Mouse (Mus musculus) stomach, embryonic 15.5 days (tissue): Measurements from ENCODE around the gene Col12a1. TPM values are rescaled to one million over a fixed set of nuclear protein-coding genes. Genes with fewer than 3 reads are reported as not detected.

Source experiments
- ATAC-seq: fragments of 200-750 bp; cut with Nextera tagmentation; 2 replicates; pipeline ENCODE4 v1.8.0; 2017; ENCODE audit warnings: low read depth, moderate number of reproducible peaks, moderate TSS enrichment; ENCODE audit not compliant: insufficient read depth, low FRiP score
- H3K27ac ChIP-seq: fragments of 300-500 bp; sonication (generic); 2 replicates; pipeline ENCODE4 v1.5.1; 2015; ENCODE audit warnings: mild to moderate bottlenecking, inconsistent platforms
- H3K27me3 ChIP-seq: fragments of 300-500 bp; sonication (generic); replicated peaks from 2 replicates; pipeline ENCODE4 v1.6.1; 2015; ENCODE audit warnings: inconsistent platforms
- H3K36me3 ChIP-seq: fragments of 300-500 bp; sonication (generic); 2 replicates; pipeline ENCODE4 v1.6.1; 2015; ENCODE audit warnings: inconsistent platforms
- H3K4me1 ChIP-seq: fragments of 300-500 bp; sonication (generic); 2 replicates; pipeline ENCODE4 v1.6.1; 2015; ENCODE audit warnings: inconsistent platforms
- H3K4me2 ChIP-seq: fragments of 300-500 bp; sonication (generic); 2 replicates; pipeline ENCODE4 v1.6.1; 2015; ENCODE audit warnings: mild to moderate bottlenecking, inconsistent platforms
- H3K4me3 ChIP-seq: fragments of 300-500 bp; sonication (generic); replicated peaks from 2 replicates; pipeline ENCODE4 v1.5.1; 2015; ENCODE audit warnings: inconsistent platforms
- H3K9ac ChIP-seq: fragments of 300-500 bp; sonication (generic); 2 replicates; pipeline ENCODE4 v1.6.1; 2015; ENCODE audit warnings: inconsistent platforms
- H3K9me3 ChIP-seq: fragments of 300-500 bp; sonication (generic); 2 replicates; pipeline ENCODE4 v1.6.1; 2016; ENCODE audit warnings: inconsistent platforms
- WGBS: fragments of 180-500 bp; shearing (Covaris S2); methylation state at CpG from one replicate; pipeline ENCODE4 v1.1.7; 2015; 5-methylcytosine and 5-hydroxymethylcytosine counted together
- polyA plus RNA-seq: library from polyadenylated mRNA; unstranded; fragments of >200 nt; fragmentation: Nextera tagmentation; extraction: Ambion mirVana; gene quantifications from 2 replicates; pipeline ENCODE4 v1.2.1, GENCODE M21; 2015

Col12a1 gene
- polyA plus RNA-seq, 1 experiment from 2014 or later: 39.8 TPM

- H3K4me3 ChIP-seq: no peak overlapping the region
- H3K27ac ChIP-seq: no peak overlapping the region
- no peaks in the 10 kb centered on the region for H3K27me3 ChIP-seq
- 60% methylated on average over 6 of the region's 6 CpGs for WGBS
- ATAC-seq: no peak
- no peaks in the 10 kb centered on the region for H3K9me3 ChIP-seq
- H3K36me3 ChIP-seq: no peaks in the 10 kb centered on the region
- no peak overlapping the region for H3K9ac ChIP-seq
- H3K4me2 ChIP-seq: no peak overlapping the region
- 0 out of 2 replicates have a peak, but pooled peaks cover 6% of the 10 kb centered on the region for H3K4me1 ChIP-seq
These were observed 99.6 kb downstream of the Col12a1 start for GRCm38 (mm10) chr9:79618839-79619597.

- Histone ChIP-seq H3K27me3 (no peaks in the 10 kb centered on the region), H3K4me2 (no peak overlapping the region), H3K27ac (peak overlapping the region; percentile 21; the same call in 1 of the 2 replicates), H3K9me3 (no peaks in the 10 kb centered on the region), H3K9ac (no peak overlapping the region), H3K4me1 (0 out of 2 replicates have a peak, but pooled peaks cover 6% of the 10 kb centered on the region), H3K36me3 (no peaks in the 10 kb centered on the region), H3K4me3 (no peak overlapping the region)
- peak; percentile 78 for ATAC-seq
- WGBS: 16% methylated on average over 3 of the region's 3 CpGs
These were observed 101.3 kb downstream of the Col12a1 start for GRCm38 (mm10) chr9:79617336-79617735.

GRCm38 (mm10) chr9:79616040-79616439 lies 102.6 kb downstream of the Col12a1 start:
- no peak for ATAC-seq
- Histone ChIP-seq H3K27me3 (no peaks in the 10 kb centered on the region), H3K27ac (no peak overlapping the region), H3K4me3 (no peak overlapping the region), H3K4me2 (no peak overlapping the region), H3K9me3 (no peaks in the 10 kb centered on the region), H3K4me1 (0 out of 2 replicates have a peak, but pooled peaks cover 6% of the 10 kb centered on the region), H3K36me3 (no peaks in the 10 kb centered on the region), H3K9ac (no peak overlapping the region)
- whole genome bisulfite sequencing: 85% methylated on average over 5 of the region's 5 CpGs

GRCm38 (mm10) chr9:79610286-79610685 lies 108.3 kb downstream of the Col12a1 start:
- WGBS: 73% methylated on average over 6 of the region's 6 CpGs
- no peak for ATAC-seq

GRCm38 (mm10) chr9:79609661-79610060 lies 109.0 kb downstream of the Col12a1 start:
- no peak overlapping the region for H3K4me3 ChIP-seq
- H3K27me3 ChIP-seq: no peaks in the 10 kb centered on the region
- no peaks in the 10 kb centered on the region for H3K9me3 ChIP-seq
- ATAC-seq: no peak
- H3K9ac ChIP-seq: no peak overlapping the region
- no peak overlapping the region for H3K4me2 ChIP-seq
- no peak overlapping the region for H3K27ac ChIP-seq
- WGBS: 80% methylated on average over 4 of the region's 4 CpGs
- H3K36me3 ChIP-seq: no peaks in the 10 kb centered on the region
- 0 out of 2 replicates have a peak, but pooled peaks cover 3% of the 10 kb centered on the region for H3K4me1 ChIP-seq

More at GRCm38 (mm10) chr9:79610286-79610685, 108.3 kb downstream of the Col12a1 start:
- Histone ChIP-seq H3K4me3 (no peak overlapping the region), H3K36me3 (no peaks in the 10 kb centered on the region), H3K9me3 (no peaks in the 10 kb centered on the region), H3K4me1 (0 out of 2 replicates have a peak, but pooled peaks cover 3% of the 10 kb centered on the region), H3K27ac (no peak overlapping the region), H3K27me3 (no peaks in the 10 kb centered on the region), H3K4me2 (no peak overlapping the region), H3K9ac (no peak overlapping the region)

GRCm38 (mm10) chr9:79608795-79609194 lies 109.8 kb downstream of the Col12a1 start:
- no peaks in the 10 kb centered on the region for H3K9me3 ChIP-seq
- no peak overlapping the region for H3K4me3 ChIP-seq
- WGBS: 36% methylated on average over 1 of the region's 1 CpGs
- no peak overlapping the region for H3K9ac ChIP-seq
- ATAC-seq: no peak
- no peaks in the 10 kb centered on the region for H3K27me3 ChIP-seq
- H3K4me2 ChIP-seq: no peak overlapping the region
- H3K4me1 ChIP-seq: 0 out of 2 replicates have a peak, but pooled peaks cover 3% of the 10 kb centered on the region
- peak overlapping the region; percentile 75 for H3K27ac ChIP-seq
- no peaks in the 10 kb centered on the region for H3K36me3 ChIP-seq

GRCm38 (mm10) chr9:79608062-79608531 lies 110.5 kb downstream of the Col12a1 start:
- 35% methylated on average over 4 of the region's 4 CpGs for WGBS
- Histone ChIP-seq H3K4me1 (0 out of 2 replicates have a peak, but pooled peaks cover 3% of the 10 kb centered on the region), H3K9ac (no peak overlapping the region), H3K27ac (peak overlapping the region; percentile 75), H3K4me2 (no peak overlapping the region), H3K27me3 (no peaks in the 10 kb centered on the region), H3K9me3 (no peaks in the 10 kb centered on the region), H3K36me3 (no peaks in the 10 kb centered on the region), H3K4me3 (no peak overlapping the region)
- peak; percentile 77 for ATAC-seq

GRCm38 (mm10) chr9:79606122-79606521 lies 112.5 kb downstream of the Col12a1 start:
- 76% methylated on average over 5 of the region's 5 CpGs for WGBS
- Histone ChIP-seq H3K36me3 (no peaks in the 10 kb centered on the region), H3K9me3 (no peaks in the 10 kb centered on the region), H3K27me3 (no peaks in the 10 kb centered on the region), H3K9ac (no peak overlapping the region), H3K4me1 (0 out of 2 replicates have a peak, but pooled peaks cover 3% of the 10 kb centered on the region), H3K4me2 (no peak overlapping the region), H3K27ac (no peak overlapping the region), H3K4me3 (no peak overlapping the region)
- no peak for ATAC-seq

GRCm38 (mm10) chr9:79605722-79606121 lies 112.9 kb downstream of the Col12a1 start:
- Histone ChIP-seq H3K4me3 (no peak overlapping the region), H3K9ac (no peak overlapping the region), H3K36me3 (no peaks in the 10 kb centered on the region), H3K9me3 (no peaks in the 10 kb centered on the region), H3K4me2 (no peak overlapping the region), H3K4me1 (0 out of 2 replicates have a peak, but pooled peaks cover 3% of the 10 kb centered on the region), H3K27ac (no peak overlapping the region), H3K27me3 (no peaks in the 10 kb centered on the region)
- no peak for ATAC-seq
- 63% methylated on average over 5 of the region's 5 CpGs for WGBS

GRCm38 (mm10) chr9:79604546-79604945 lies 114.1 kb downstream of the Col12a1 start:
- Histone ChIP-seq H3K27me3 (no peaks in the 10 kb centered on the region), H3K9ac (no peak overlapping the region), H3K4me1 (0 out of 2 replicates have a peak, but pooled peaks cover 3% of the 10 kb centered on the region), H3K4me2 (no peak overlapping the region), H3K4me3 (no peak overlapping the region), H3K27ac (no peak overlapping the region), H3K36me3 (no peaks in the 10 kb centered on the region), H3K9me3 (no peaks in the 10 kb centered on the region)
- 85% methylated on average over 3 of the region's 3 CpGs for WGBS
- ATAC-seq: no peak

- Histone ChIP-seq H3K27ac (no peak overlapping the region), H3K4me1 (0 out of 2 replicates have a peak, but pooled peaks cover 3% of the 10 kb centered on the region), H3K9me3 (no peaks in the 10 kb centered on the region), H3K9ac (no peak overlapping the region), H3K27me3 (no peaks in the 10 kb centered on the region), H3K36me3 (no peaks in the 10 kb centered on the region), H3K4me2 (no peak overlapping the region), H3K4me3 (no peak overlapping the region)
- 68% methylated on average over 2 of the region's 2 CpGs for WGBS
- no peak for ATAC-seq
These were observed 115.2 kb downstream of the Col12a1 start for GRCm38 (mm10) chr9:79603448-79603847.

GRCm38 (mm10) chr9:79600237-79600570 lies 118.4 kb downstream of the Col12a1 start:
- no peak overlapping the region for H3K4me2 ChIP-seq
- no peaks in the 10 kb centered on the region for H3K9me3 ChIP-seq
- no peak overlapping the region for H3K27ac ChIP-seq
- no peaks in the 10 kb centered on the region for H3K27me3 ChIP-seq
- no peak for ATAC-seq
- no peaks in the 10 kb centered on the region for H3K4me1 ChIP-seq
- no peak overlapping the region for H3K9ac ChIP-seq
- WGBS: 82% methylated on average over 3 of the region's 3 CpGs
- no peaks in the 10 kb centered on the region for H3K36me3 ChIP-seq
- H3K4me3 ChIP-seq: no peak overlapping the region
